Mouse (Mus musculus): ENCODE results near the gene Fscn1. TPM values are rescaled to one million over a fixed set of nuclear protein-coding genes. Genes with fewer than 3 reads are reported as not detected.

The Fscn1 gene
- polyA plus RNA-seq, 1 experiment from 2014 or later: 521 TPM

DNA sequence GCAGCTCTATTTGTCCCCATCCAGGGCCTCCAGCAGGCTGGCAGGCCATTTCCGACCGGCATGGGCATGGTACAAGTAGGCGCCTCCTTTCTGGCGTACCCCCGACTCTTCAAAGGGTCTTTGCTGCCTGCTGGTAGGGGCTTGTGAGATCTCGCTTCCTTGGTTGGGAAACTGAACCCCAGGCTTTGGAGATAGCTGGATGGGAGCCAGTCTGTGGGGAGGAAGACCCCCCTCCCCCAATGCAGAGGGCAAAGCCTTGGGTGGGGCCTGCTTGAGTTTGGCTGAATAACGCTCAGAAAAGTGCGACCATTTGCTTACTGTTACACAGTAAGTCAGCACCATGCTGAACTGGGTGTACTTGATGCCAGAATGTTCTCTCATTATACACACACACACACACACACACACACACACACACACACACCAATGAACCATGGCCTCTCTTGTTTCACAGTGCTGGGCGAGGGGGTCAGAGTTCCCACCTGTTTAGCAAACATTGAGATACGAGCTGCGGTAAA is 2.4 kb downstream of the Fscn1 start:
- 0 out of 2 replicates have a peak, but pooled peaks have one; percentile 7 for ATAC-seq (replicated peaks)
- no peaks in the 10 kb centered on the region for H3K9me3 ChIP-seq
- peak overlapping the region; percentile 97 for H3K9ac ChIP-seq (replicated peaks)
- H3K36me3 ChIP-seq: peaks cover 4% of the 10 kb centered on the region; the same call in 1 of the 2 replicates
- H3K4me3 ChIP-seq: peak overlapping the region; percentile 95
- WGBS: 0% methylated on average over 11 of the region's 11 CpGs
- H3K27me3 ChIP-seq: no peaks in the 10 kb centered on the region
- peak overlapping the region; percentile 95 for H3K27ac ChIP-seq (replicated peaks)
- H3K4me1 ChIP-seq: peaks cover 52% of the 10 kb centered on the region
- peak overlapping the region; percentile 73 for H3K4me2 ChIP-seq (replicated peaks)

GRCm38 (mm10) chr5:142963003-142963704 is 3.0 kb downstream of the Fscn1 start:
- Histone ChIP-seq H3K4me1 (peaks cover 58% of the 10 kb centered on the region), H3K27ac (replicated peaks) (peak overlapping the region; percentile 95)
- WGBS: 3% methylated on average over 13 of the region's 13 CpGs

GRCm38 (mm10) chr5:142963705-142964494 is 3.8 kb downstream of the Fscn1 start:
- H3K4me1 ChIP-seq: peaks cover 65% of the 10 kb centered on the region
- peaks cover 11% of the 10 kb centered on the region for H3K36me3 ChIP-seq
- no peak for ATAC-seq (replicated peaks)
- WGBS: 14% methylated on average over 17 of the region's 17 CpGs
- H3K27ac ChIP-seq (replicated peaks): peak overlapping the region; percentile 95
- H3K9me3 ChIP-seq: no peaks in the 10 kb centered on the region
- peak overlapping the region; percentile 73 for H3K4me2 ChIP-seq (replicated peaks)
- H3K9ac ChIP-seq (replicated peaks): peak overlapping the region; percentile 97
- peak overlapping the region; percentile 95 for H3K4me3 ChIP-seq
- H3K27me3 ChIP-seq: no peaks in the 10 kb centered on the region

More at GRCm38 (mm10) chr5:142963003-142963704, 3.0 kb downstream of the Fscn1 start:
- ATAC-seq (replicated peaks): no peak
- Histone ChIP-seq H3K27me3 (no peaks in the 10 kb centered on the region), H3K9me3 (no peaks in the 10 kb centered on the region), H3K4me2 (replicated peaks) (peak overlapping the region; percentile 73), H3K36me3 (peaks cover 7% of the 10 kb centered on the region), H3K4me3 (peak overlapping the region; percentile 95), H3K9ac (replicated peaks) (peak overlapping the region; percentile 97)

DNA sequence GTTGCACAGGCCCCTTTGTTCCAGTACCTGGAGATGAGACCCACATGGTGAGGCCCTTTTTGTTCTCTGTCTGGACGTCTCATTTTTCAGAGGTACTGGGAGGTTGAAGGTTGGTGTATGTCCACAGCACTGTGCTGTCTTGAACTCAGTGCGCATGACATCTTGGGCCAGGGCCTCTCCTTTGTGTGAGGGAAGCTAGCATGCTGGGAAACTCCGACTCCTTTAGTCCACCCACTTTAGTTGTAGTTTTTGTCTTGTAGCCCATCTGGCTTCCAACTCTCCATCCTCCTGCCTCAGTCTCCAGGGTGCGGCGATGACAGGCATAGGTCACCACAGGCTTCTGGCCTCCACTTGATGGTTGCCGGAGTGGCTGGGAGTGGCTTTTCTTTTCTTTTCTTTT is 4.5 kb downstream of the Fscn1 start:
- Histone ChIP-seq H3K9me3 (no peaks in the 10 kb centered on the region), H3K27me3 (no peaks in the 10 kb centered on the region), H3K4me2 (replicated peaks) (peak overlapping the region; percentile 73), H3K36me3 (peaks cover 14% of the 10 kb centered on the region), H3K9ac (replicated peaks) (peak overlapping the region; percentile 97), H3K4me1 (peaks cover 68% of the 10 kb centered on the region), H3K27ac (replicated peaks) (peak overlapping the region; percentile 95), H3K4me3 (peak overlapping the region; percentile 95)
- WGBS: 49% methylated on average over 6 of the region's 6 CpGs
- ATAC-seq (replicated peaks): no peak

DNA sequence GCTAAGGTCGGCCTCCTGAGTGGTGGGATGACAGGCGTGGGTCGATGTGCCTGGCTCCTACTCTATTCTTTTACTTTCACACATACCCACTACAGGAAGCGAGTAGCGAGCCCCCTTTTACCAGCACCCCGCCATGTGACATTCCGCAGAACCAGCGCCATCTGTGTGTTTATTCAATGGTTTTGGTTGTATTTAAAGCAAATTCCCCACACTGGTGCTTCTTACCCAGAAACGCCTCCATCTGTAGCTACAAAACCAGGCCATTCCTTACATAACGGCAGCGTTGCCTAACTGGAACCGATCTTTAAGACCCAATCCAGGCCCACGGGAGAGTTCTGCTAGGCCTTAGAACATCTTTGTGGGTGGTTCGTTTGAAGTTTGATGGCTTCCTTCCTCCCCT is 8.3 kb downstream of the Fscn1 start:
- Histone ChIP-seq H3K27ac (replicated peaks) (peak overlapping the region; percentile 60), H3K9me3 (no peaks in the 10 kb centered on the region)
- no peak for ATAC-seq (replicated peaks)

DNA sequence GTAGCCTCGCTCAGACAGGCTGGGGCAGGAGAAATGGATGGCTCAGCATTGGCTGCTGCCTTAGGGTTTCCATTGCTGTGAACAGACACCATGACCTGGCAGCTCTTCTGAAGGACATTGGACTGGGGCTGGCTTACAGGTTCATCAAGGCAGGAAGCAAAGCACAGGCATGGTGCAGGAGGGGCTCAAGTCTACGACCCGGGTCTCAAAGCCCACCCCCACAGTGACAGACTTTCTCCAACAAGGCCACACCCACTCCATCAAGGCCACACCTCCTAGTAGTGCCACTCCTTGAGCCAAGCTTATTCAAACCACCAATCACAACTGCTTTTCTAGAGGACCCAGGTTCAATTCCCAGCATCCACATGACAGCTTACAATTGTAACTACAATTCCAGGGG is 13.8 kb downstream of the Fscn1 start:
- H3K4me2 ChIP-seq (replicated peaks): no peak overlapping the region
- peaks cover 31% of the 10 kb centered on the region for H3K4me1 ChIP-seq
- no peaks in the 10 kb centered on the region for H3K27me3 ChIP-seq
- WGBS: 64% methylated on average over 3 of the region's 3 CpGs
- H3K27ac ChIP-seq (replicated peaks): peak overlapping the region; percentile 80
- H3K9ac ChIP-seq (replicated peaks): no peak overlapping the region
- peaks cover 41% of the 10 kb centered on the region for H3K36me3 ChIP-seq
- H3K4me3 ChIP-seq: no peak overlapping the region
- H3K9me3 ChIP-seq: no peaks in the 10 kb centered on the region
- no peak for ATAC-seq (replicated peaks)

More for the DNA sequence above, 8.3 kb downstream of the Fscn1 start:
- H3K9ac ChIP-seq (replicated peaks): no peak overlapping the region
- no peak overlapping the region for H3K4me3 ChIP-seq
- H3K27me3 ChIP-seq: no peaks in the 10 kb centered on the region
- H3K4me2 ChIP-seq (replicated peaks): no peak overlapping the region
- 71% methylated on average over 14 of the region's 14 CpGs for WGBS
- H3K4me1 ChIP-seq: peaks cover 55% of the 10 kb centered on the region
- peaks cover 51% of the 10 kb centered on the region for H3K36me3 ChIP-seq

DNA sequence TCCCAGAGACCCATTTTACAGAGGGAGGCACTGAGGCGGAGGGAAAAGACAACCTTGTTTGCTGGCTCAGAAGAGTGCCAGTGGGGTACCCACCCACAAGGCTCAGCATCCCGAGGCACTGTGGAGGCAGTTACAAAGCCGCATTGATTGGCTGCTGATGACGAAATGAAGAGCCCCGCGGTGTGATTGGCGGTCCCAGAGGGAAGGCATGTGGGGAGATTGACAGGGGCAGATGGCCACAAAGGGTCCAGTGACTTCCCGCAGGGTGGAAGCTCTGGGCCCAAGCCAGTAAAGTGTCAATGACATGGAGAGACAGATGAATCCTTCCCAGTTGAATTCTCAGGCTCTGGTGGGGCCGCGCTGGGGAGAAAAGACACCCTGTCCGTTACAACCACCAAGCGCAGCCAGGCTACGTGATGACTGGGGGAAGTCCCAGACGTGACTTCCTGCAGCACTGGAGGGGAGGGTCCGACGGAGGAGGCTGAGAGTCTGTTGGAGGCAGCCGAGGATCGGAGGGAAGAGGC is 14.5 kb downstream of the Fscn1 start:
- WGBS: 9% methylated on average over 18 of the region's 18 CpGs
- Histone ChIP-seq H3K9ac (replicated peaks) (0 out of 2 replicates have a peak overlapping the region, but pooled peaks have one; percentile 11), H3K27me3 (no peaks in the 10 kb centered on the region), H3K9me3 (no peaks in the 10 kb centered on the region), H3K4me3 (peak overlapping the region; percentile 17), H3K4me1 (peaks cover 27% of the 10 kb centered on the region), H3K4me2 (replicated peaks) (peak overlapping the region; percentile 39), H3K27ac (replicated peaks) (peak overlapping the region; percentile 80), H3K36me3 (peaks cover 38% of the 10 kb centered on the region)
- ATAC-seq (replicated peaks): peak; percentile 93

- H3K27me3 ChIP-seq: no peaks in the 10 kb centered on the region
- WGBS: 66% methylated on average over 5 of the region's 5 CpGs
- peaks cover 27% of the 10 kb centered on the region for H3K4me1 ChIP-seq
- H3K4me2 ChIP-seq (replicated peaks): no peak overlapping the region
- no peak overlapping the region for H3K9ac ChIP-seq (replicated peaks)
- H3K36me3 ChIP-seq: peaks cover 19% of the 10 kb centered on the region
- ATAC-seq (replicated peaks): no peak
- H3K27ac ChIP-seq (replicated peaks): no peak overlapping the region
- H3K4me3 ChIP-seq: no peak overlapping the region
- no peaks in the 10 kb centered on the region for H3K9me3 ChIP-seq
Measured at GRCm38 (mm10) chr5:142976516-142976915, 16.4 kb downstream of the Fscn1 start.

- Histone ChIP-seq H3K27me3 (no peaks in the 10 kb centered on the region), H3K4me3 (no peak overlapping the region), H3K27ac (replicated peaks) (no peak overlapping the region), H3K4me1 (0 out of 2 replicates have a peak, but pooled peaks cover 4% of the 10 kb centered on the region), H3K9ac (replicated peaks) (no peak overlapping the region), H3K9me3 (no peaks in the 10 kb centered on the region), H3K4me2 (replicated peaks) (no peak overlapping the region), H3K36me3 (no peaks in the 10 kb centered on the region)
- WGBS: 86% methylated on average over 16 of the region's 16 CpGs
- no peak for ATAC-seq (replicated peaks)
Measured at GRCm38 (mm10) chr5:142982046-142982801, 22.1 kb downstream of the Fscn1 start.

DNA sequence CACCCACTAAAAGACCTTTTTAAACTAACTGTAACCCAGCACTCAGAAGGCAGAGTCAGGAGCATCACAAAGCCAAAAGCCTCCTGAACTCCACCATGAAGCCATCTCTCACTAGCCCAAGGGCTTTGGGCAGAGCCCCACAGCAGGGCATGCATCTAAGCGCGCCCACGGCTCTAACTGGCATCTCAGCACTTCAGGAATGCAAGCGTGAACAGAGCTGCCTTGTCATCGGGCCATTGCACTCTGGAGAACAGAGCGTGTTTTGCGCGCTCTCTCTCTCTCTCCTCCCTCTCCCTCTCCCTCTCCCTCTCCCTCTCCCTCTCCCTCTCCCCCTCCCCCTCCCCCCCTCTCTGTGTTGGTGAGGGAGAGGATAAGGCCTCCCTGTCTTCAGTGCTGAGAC is 23.0 kb downstream of the Fscn1 start:
- 72% methylated on average over 8 of the region's 8 CpGs for WGBS

GRCm38 (mm10) chr5:142984271-142984670 is 24.1 kb downstream of the Fscn1 start:
- Histone ChIP-seq H3K27ac (replicated peaks) (no peak overlapping the region), H3K4me3 (no peak overlapping the region), H3K4me1 (no peaks in the 10 kb centered on the region), H3K9ac (replicated peaks) (no peak overlapping the region), H3K27me3 (no peaks in the 10 kb centered on the region), H3K36me3 (no peaks in the 10 kb centered on the region), H3K4me2 (replicated peaks) (no peak overlapping the region), H3K9me3 (no peaks in the 10 kb centered on the region)
- WGBS: 88% methylated on average over 10 of the region's 10 CpGs
- ATAC-seq (replicated peaks): no peak

More for the DNA sequence above, 23.0 kb downstream of the Fscn1 start:
- no peaks in the 10 kb centered on the region for H3K4me1 ChIP-seq
- ATAC-seq (replicated peaks): no peak
- H3K27ac ChIP-seq (replicated peaks): no peak overlapping the region
- H3K4me3 ChIP-seq: no peak overlapping the region
- H3K36me3 ChIP-seq: no peaks in the 10 kb centered on the region
- no peaks in the 10 kb centered on the region for H3K27me3 ChIP-seq
- H3K9ac ChIP-seq (replicated peaks): no peak overlapping the region
- H3K9me3 ChIP-seq: no peaks in the 10 kb centered on the region
- no peak overlapping the region for H3K4me2 ChIP-seq (replicated peaks)

Data from forebrain, embryonic 15.5 days (tissue).